Mouse (Mus musculus): ENCODE measurements at regions not wholly inside any gene's neighbourhood (a gene's known extent, or its start where the extent isn't known, plus 50 kb on each side); places are given as distances from the start of the nearest gene placed in this dataset.
A peak's percentile ranks its signal among the peaks of the same experiment; 100 is the strongest.

- H3K4me1 ChIP-seq (ENCODE audit: control insufficient read depth, insufficient read depth, low read length) = peaks cover 9% of the 10 kb centered on the region
- H3K36me3 ChIP-seq (ENCODE audit: control insufficient read depth, insufficient read depth, low read length) = no peaks in the 10 kb centered on the region
- 35% methylated on average over 9 of the region's 9 CpGs for WGBS
- H3K27ac ChIP-seq (ENCODE audit: low read length) = no peak overlapping the region
- H3K9me3 ChIP-seq (replicated peaks; ENCODE audit: control insufficient read depth, low read length) = no peaks in the 10 kb centered on the region
- H3K4me2 ChIP-seq (ENCODE audit: low read depth, low read length) = no peak overlapping the region
- no peak overlapping the region for H3K9ac ChIP-seq (ENCODE audit: low read length)
- no peaks in the 10 kb centered on the region for H3K27me3 ChIP-seq (ENCODE audit: control insufficient read depth, insufficient read depth, low read length)
- no peak for ATAC-seq (ENCODE audit: insufficient read depth, low FRiP score)
- H3K4me3 ChIP-seq (replicated peaks; ENCODE audit: low read length) = no peak overlapping the region
Measured at GRCm38 (mm10) chr6:117293780-117294465, 125.6 kb downstream of the Cxcl12 start.

GRCm38 (mm10) chr6:117297918-117298317 is 129.6 kb downstream of the Cxcl12 start:
- H3K27ac ChIP-seq (ENCODE audit: low read length) = no peak overlapping the region
- no peaks in the 10 kb centered on the region for H3K27me3 ChIP-seq (ENCODE audit: control insufficient read depth, insufficient read depth, low read length)
- no peak overlapping the region for H3K4me3 ChIP-seq (replicated peaks; ENCODE audit: low read length)
- no peaks in the 10 kb centered on the region for H3K36me3 ChIP-seq (ENCODE audit: control insufficient read depth, insufficient read depth, low read length)
- 42% methylated on average over 2 of the region's 2 CpGs for WGBS
- no peak overlapping the region for H3K9ac ChIP-seq (ENCODE audit: low read length)
- no peak for ATAC-seq (ENCODE audit: insufficient read depth, low FRiP score)
- no peak overlapping the region for H3K4me2 ChIP-seq (ENCODE audit: low read depth, low read length)
- H3K9me3 ChIP-seq (replicated peaks; ENCODE audit: control insufficient read depth, low read length) = no peaks in the 10 kb centered on the region
- H3K4me1 ChIP-seq (ENCODE audit: control insufficient read depth, insufficient read depth, low read length) = peaks cover 14% of the 10 kb centered on the region

DNA sequence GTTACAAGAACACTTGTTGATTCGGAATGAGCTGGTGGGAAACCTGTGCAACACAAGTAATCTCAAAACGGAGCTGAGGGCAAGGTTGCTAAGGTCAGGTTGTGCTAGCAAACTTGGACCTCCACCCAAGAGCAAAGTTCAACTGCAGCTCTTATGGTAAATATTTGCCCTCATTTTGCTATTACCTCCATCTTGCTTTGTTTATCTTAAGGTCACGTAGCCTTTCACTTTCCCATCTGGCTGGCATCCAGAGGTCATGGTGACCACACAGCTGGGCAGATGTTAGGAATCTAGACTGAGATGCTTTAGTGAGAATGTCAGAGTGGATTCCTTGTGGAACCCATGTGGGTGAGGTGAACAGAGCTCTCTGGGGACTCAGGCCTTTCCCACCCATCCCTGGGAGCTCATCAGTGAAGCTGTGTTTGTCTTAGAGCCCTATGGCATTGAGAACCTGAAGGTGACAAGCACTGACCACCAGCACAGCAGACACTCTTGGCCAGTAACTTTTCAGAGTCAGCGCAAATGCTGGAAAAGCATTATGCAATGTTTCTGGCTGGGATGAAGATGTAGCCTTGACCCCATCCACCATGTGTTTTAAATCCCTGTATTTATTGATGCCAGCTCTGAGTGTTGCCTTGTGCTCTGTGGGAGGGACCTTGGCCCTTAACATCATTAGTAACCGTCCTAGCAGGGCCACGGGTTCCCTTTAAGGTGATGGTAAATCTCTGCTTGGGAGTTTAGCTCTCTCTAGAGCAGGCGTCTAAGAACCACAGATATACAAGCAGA is 131.4 kb downstream of the Cxcl12 start:
- 0 out of 2 replicates have a peak, but pooled peaks have one; percentile 29 for ATAC-seq (ENCODE audit: insufficient read depth, low FRiP score)
- peaks cover 6% of the 10 kb centered on the region for H3K4me1 ChIP-seq (ENCODE audit: control insufficient read depth, insufficient read depth, low read length)
- no peak overlapping the region for H3K4me2 ChIP-seq (ENCODE audit: low read depth, low read length)
- H3K27ac ChIP-seq (ENCODE audit: low read length) = no peak overlapping the region
- WGBS = 48% methylated on average over 7 of the region's 7 CpGs
- H3K9ac ChIP-seq (ENCODE audit: low read length) = no peak overlapping the region
- H3K4me3 ChIP-seq (replicated peaks; ENCODE audit: low read length) = no peak overlapping the region
- H3K27me3 ChIP-seq (ENCODE audit: control insufficient read depth, insufficient read depth, low read length) = no peaks in the 10 kb centered on the region
- H3K36me3 ChIP-seq (ENCODE audit: control insufficient read depth, insufficient read depth, low read length) = no peaks in the 10 kb centered on the region
- no peaks in the 10 kb centered on the region for H3K9me3 ChIP-seq (replicated peaks; ENCODE audit: control insufficient read depth, low read length)

GRCm38 (mm10) chr6:117303361-117303760 is 135.0 kb downstream of the Cxcl12 start:
- Histone ChIP-seq H3K4me3 (replicated peaks; ENCODE audit: low read length) (no peak overlapping the region), H3K4me2 (ENCODE audit: low read depth, low read length) (no peak overlapping the region), H3K9me3 (replicated peaks; ENCODE audit: control insufficient read depth, low read length) (no peaks in the 10 kb centered on the region), H3K36me3 (ENCODE audit: control insufficient read depth, insufficient read depth, low read length) (no peaks in the 10 kb centered on the region), H3K9ac (ENCODE audit: low read length) (no peak overlapping the region), H3K27me3 (ENCODE audit: control insufficient read depth, insufficient read depth, low read length) (no peaks in the 10 kb centered on the region), H3K27ac (ENCODE audit: low read length) (no peak overlapping the region), H3K4me1 (ENCODE audit: control insufficient read depth, insufficient read depth, low read length) (peaks cover 6% of the 10 kb centered on the region; the same call in 1 of the 2 replicates)
- 65% methylated on average over 4 of the region's 5 CpGs for WGBS
- no peak for ATAC-seq (ENCODE audit: insufficient read depth, low FRiP score)

GRCm38 (mm10) chr6:117305736-117306250 is 137.5 kb downstream of the Cxcl12 start:
- Histone ChIP-seq H3K4me2 (ENCODE audit: low read depth, low read length) (no peak overlapping the region), H3K4me1 (ENCODE audit: control insufficient read depth, insufficient read depth, low read length) (no peaks in the 10 kb centered on the region), H3K36me3 (ENCODE audit: control insufficient read depth, insufficient read depth, low read length) (no peaks in the 10 kb centered on the region), H3K27me3 (ENCODE audit: control insufficient read depth, insufficient read depth, low read length) (no peaks in the 10 kb centered on the region), H3K9me3 (replicated peaks; ENCODE audit: control insufficient read depth, low read length) (no peaks in the 10 kb centered on the region), H3K4me3 (replicated peaks; ENCODE audit: low read length) (no peak overlapping the region), H3K9ac (ENCODE audit: low read length) (no peak overlapping the region), H3K27ac (ENCODE audit: low read length) (no peak overlapping the region)
- WGBS = 80% methylated on average over 4 of the region's 4 CpGs
- no peak for ATAC-seq (ENCODE audit: insufficient read depth, low FRiP score)

GRCm38 (mm10) chr6:117308636-117309035 is 140.3 kb downstream of the Cxcl12 start:
- 43% methylated on average over 2 of the region's 2 CpGs for WGBS
- no peak overlapping the region for H3K4me3 ChIP-seq (replicated peaks; ENCODE audit: low read length)
- no peaks in the 10 kb centered on the region for H3K27me3 ChIP-seq (ENCODE audit: control insufficient read depth, insufficient read depth, low read length)
- no peaks in the 10 kb centered on the region for H3K36me3 ChIP-seq (ENCODE audit: control insufficient read depth, insufficient read depth, low read length)
- H3K27ac ChIP-seq (ENCODE audit: low read length) = no peak overlapping the region
- no peaks in the 10 kb centered on the region for H3K9me3 ChIP-seq (replicated peaks; ENCODE audit: control insufficient read depth, low read length)
- no peak for ATAC-seq (ENCODE audit: insufficient read depth, low FRiP score)
- no peak overlapping the region for H3K9ac ChIP-seq (ENCODE audit: low read length)
- no peaks in the 10 kb centered on the region for H3K4me1 ChIP-seq (ENCODE audit: control insufficient read depth, insufficient read depth, low read length)
- no peak overlapping the region for H3K4me2 ChIP-seq (ENCODE audit: low read depth, low read length)

DNA sequence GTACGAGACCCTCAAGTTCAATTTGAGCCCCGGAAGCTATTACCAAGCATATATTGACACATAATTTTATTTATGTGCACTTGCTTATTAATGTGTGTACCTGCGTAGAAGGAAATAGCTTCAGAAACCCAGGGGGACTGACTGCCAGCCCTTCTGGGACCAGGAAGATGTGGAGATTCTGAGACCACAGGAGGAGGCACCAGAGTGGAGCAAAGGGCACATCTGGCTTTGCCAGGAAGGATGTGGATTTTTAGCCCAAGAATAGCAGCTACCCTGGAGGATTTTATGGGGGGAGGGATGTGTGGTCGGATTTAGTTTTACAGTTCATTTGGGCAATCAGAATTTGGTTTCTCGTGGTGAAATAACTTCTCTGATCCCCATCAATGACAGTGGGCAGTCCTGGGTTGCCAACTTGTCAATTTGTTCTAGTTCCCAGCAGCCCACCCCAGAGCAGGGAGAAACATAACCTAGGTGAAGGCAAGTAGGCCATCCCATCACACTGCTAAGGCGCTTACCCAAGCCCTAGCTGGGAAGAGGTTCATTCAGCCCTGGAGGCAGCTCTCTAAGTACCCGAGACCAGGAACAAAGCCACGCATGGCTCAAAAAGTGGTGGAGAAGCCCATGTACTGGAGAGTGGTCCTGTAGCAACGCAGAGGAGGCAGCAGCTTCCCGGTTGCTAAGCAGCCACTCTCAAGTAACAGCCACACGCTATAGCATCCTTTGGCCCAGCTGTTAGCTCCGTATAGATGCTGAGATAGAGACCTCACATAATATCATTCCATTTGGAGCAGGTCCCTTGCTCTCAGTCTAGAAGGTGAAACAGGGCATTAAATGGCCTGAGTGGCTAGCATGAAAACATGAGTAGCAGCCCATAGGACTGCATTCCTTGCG is 144.8 kb downstream of the Cxcl12 start:
- Histone ChIP-seq H3K9ac (ENCODE audit: low read length) (no peak overlapping the region), H3K27ac (ENCODE audit: low read length) (no peak overlapping the region), H3K9me3 (replicated peaks; ENCODE audit: control insufficient read depth, low read length) (no peaks in the 10 kb centered on the region), H3K27me3 (ENCODE audit: control insufficient read depth, insufficient read depth, low read length) (no peaks in the 10 kb centered on the region), H3K4me2 (ENCODE audit: low read depth, low read length) (no peak overlapping the region), H3K4me1 (ENCODE audit: control insufficient read depth, insufficient read depth, low read length) (no peaks in the 10 kb centered on the region), H3K36me3 (ENCODE audit: control insufficient read depth, insufficient read depth, low read length) (no peaks in the 10 kb centered on the region), H3K4me3 (replicated peaks; ENCODE audit: low read length) (no peak overlapping the region)
- WGBS = 79% methylated on average over 13 of the region's 13 CpGs
- no peak for ATAC-seq (ENCODE audit: insufficient read depth, low FRiP score)

DNA sequence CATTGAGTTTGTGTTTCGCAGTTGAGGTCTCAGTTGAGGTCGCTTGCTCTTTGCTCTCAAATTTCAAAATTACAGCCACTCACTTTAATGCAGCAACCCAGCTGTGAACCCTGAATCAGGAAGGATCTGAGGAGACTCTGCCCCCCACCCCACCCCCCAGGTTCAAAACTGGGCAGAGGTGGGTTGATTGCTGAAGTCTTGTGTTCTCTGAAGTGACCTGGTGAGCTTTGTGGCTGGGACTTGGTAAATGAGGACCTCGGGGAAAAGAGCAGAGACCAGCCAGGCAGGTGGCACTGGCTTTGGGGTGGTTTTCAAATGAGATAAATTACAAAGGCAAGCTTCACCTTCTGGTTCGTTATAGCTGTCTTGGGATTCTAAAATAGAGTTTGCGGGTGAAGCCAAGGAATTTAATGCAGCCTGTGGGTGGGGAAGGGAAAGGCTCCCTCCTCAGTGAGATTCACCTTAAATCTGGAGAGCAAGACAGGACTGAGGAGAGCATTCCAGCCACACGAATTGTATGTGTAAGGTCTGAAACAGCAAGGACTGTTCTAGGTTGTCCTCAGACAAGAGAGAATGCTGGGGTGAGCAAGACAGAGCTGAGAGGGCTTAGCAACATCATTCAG is 145.7 kb downstream of the Cxcl12 start:
- H3K36me3 ChIP-seq (ENCODE audit: control insufficient read depth, insufficient read depth, low read length) = no peaks in the 10 kb centered on the region
- H3K27me3 ChIP-seq (ENCODE audit: control insufficient read depth, insufficient read depth, low read length) = no peaks in the 10 kb centered on the region
- no peak overlapping the region for H3K4me3 ChIP-seq (replicated peaks; ENCODE audit: low read length)
- H3K4me2 ChIP-seq (ENCODE audit: low read depth, low read length) = no peak overlapping the region
- ATAC-seq (ENCODE audit: insufficient read depth, low FRiP score) = no peak
- WGBS = 53% methylated on average over 6 of the region's 6 CpGs
- no peak overlapping the region for H3K9ac ChIP-seq (ENCODE audit: low read length)
- H3K27ac ChIP-seq (ENCODE audit: low read length) = no peak overlapping the region
- H3K4me1 ChIP-seq (ENCODE audit: control insufficient read depth, insufficient read depth, low read length) = no peaks in the 10 kb centered on the region
- no peaks in the 10 kb centered on the region for H3K9me3 ChIP-seq (replicated peaks; ENCODE audit: control insufficient read depth, low read length)
